Mouse (Mus musculus) adrenal gland, postnatal 10 days (tissue): ENCODE measurements around the gene Tmem218. TPM values are rescaled to one million over a fixed set of nuclear protein-coding genes. Genes with fewer than 3 reads are reported as not detected.

Source experiments
- DNase-seq: peaks from one replicate; pipeline ENCODE4 v3.0.0; 2021; ENCODE audit warnings: mixed read lengths
- long read RNA-seq, 2 experiments: library from polyadenylated mRNA; stranded (forward); transcript quantifications; one replicate each; pipeline ENCODE4 v2.0.0; 2021
- total RNA-seq, 2 experiments: library from RNA; stranded (reverse); gene quantifications; 2 replicates each; pipeline ENCODE4 v1.2.3; 2021

The Tmem218 gene
- 1 to 10 TPM; 5.8 to 7.3 TPM for total RNA-seq
- long read RNA-seq, experiment 1, transcript Tmem218-201 (4 exons, 2,619 nt): major isoform, 16 of 20 reads
- long read RNA-seq, experiment 1, partial matches to known transcripts: 1 of 20 reads
- long read RNA-seq, experiment 1, other reads (novel, unspliced or antisense): 3 of 20 reads
- long read RNA-seq, experiment 2, transcript Tmem218-201 (4 exons, 2,619 nt): major isoform, 14 of 21 reads
- long read RNA-seq, experiment 2, partial matches to known transcripts: 6 of 21 reads
- long read RNA-seq, experiment 2, other reads (novel, unspliced or antisense): 1 of 21 reads

DNA sequence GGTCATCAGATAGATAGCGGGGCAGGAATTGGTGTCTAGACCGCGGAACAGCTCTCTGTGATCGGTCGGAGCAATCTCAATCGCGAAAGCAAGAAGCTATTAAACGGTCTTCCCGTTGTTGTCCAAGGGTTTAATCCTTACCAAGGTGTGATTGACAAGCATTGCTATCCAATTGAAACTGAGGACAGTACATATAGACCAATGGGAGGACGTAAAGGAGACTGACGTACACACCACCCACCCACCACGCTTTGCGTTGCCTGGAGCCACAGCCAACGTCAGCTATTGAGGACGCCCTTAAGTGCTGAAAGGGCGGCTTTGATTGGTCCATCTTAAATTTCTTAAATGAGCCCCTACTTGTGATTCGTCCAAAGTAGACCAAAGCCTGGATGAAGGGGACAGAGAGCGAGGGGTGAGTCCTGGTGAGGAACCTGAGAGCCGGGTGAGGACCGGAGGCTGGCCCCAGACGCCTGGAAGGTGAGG, at the start of gene Tmem218:
Tmem218 (plus strand) TSS at position 295 of the 483 bp plus-strand sequence.
- DNase-seq: peak; percentile 90

- no peak for DNase-seq
These were observed 47.3 kb upstream of the Tmem218 start for GRCm38 (mm10) chr9:37160686-37161085.

- DNase-seq: no peak
These were observed 41.1 kb upstream of the Tmem218 start for GRCm38 (mm10) chr9:37166899-37167298.

- no peak for DNase-seq
These were observed 34.6 kb upstream of the Tmem218 start for GRCm38 (mm10) chr9:37173376-37173775.

DNA sequence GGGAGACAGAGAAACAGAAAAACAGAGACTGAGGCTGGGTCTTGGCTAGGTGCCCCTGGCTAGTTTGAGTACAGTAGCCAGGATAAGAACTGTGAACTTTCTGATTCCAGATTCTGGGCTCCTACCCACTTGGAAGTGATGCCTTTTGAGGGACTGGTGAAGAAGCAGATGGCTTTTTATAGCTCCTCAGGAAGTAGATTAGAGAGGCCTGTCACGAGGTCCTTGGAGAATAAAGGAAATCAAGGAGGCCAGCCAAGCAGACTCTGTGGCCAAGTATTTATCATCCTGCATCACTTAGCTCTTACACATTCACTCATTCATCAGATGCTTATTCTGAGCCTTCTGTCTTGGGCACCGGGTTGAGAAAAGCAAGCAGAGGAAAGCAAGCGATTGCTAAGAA, 32.0 kb upstream of the Tmem218 start:
- DNase-seq: no peak

DNA sequence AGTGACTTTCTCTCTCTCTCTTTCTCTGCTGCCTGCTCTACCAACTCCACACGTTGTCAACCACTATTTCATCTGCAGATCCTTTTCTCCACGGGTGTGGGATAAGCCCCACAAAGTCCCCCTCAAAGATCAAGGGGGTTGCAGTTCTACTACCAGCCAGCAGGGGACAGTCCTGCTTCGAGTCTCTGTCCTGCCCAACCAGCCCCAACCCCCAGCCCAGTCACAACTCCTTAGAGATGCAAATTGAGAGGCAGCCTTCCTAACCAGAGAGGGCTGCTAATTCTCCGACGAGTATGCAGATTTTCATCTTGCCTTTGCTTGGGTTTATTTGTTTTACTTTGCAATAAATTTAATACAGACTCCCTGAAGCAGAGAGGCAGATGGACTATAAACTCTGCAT, 30.9 kb upstream of the Tmem218 start:
- peak; percentile 73 for DNase-seq

- no peak for DNase-seq
These were observed 30.5 kb upstream of the Tmem218 start for GRCm38 (mm10) chr9:37177551-37177950.

DNA sequence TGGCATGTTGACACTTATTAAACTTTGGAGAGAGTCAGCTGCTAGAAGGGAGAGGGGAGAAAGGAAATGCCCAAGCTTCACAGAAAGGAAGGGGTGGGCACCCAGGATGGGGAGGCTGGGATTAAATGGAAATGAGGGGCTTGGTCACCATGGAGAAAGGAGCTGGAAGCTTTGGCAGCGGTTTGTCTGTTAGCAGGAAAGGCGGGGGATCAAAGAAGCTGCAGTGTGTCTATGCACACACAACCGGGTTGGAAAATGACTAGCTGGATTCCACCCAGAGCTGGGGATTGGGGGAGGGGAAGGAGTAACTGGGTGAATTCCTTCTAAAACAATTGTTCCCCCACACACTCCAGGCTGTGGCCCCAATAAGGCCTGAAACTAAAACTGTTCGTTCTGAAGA, 29.1 kb upstream of the Tmem218 start:
- DNase-seq: no peak

DNA sequence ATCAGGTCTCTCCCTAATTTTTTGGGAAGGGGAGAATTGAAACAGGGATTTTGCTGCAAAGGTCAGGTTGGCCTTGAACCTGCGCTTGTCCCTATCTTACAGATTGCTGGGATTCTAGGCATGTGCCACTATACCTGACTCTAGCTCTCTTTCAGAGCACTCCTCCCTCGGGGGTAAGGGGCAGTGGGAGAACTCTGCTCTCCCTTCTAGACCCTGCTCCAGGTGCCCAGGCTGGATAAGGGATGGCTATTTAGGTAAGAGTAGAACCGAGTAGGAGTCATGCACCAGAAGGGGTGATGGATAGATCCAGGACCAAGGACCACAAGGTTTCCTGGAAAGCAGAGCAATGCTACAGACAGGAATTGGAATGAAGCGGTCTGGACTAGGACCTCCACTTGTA, 28.4 kb upstream of the Tmem218 start:
- no peak for DNase-seq

DNA sequence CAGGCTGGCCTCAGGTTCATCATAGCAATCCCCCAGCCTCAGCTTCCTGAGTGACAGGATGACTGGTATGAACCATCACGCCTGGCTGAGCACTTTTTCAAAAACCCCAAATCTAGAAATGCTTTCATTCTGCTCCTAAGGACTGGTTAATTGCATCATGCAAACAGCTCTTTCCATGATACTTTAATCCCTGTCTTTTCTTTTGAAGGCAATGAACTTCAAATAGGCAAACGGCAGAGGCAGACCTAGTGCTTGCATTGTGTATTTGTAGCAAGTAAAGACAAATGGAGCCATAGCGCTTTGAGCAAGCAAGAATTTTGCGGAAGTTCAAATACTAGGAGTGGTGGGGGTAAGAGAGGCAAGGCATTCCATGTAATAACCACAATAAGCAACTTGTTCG, 26.4 kb upstream of the Tmem218 start:
- no peak for DNase-seq

GRCm38 (mm10) chr9:37183176-37183575, 24.8 kb upstream of the Tmem218 start:
- peak; percentile 18 for DNase-seq

DNA sequence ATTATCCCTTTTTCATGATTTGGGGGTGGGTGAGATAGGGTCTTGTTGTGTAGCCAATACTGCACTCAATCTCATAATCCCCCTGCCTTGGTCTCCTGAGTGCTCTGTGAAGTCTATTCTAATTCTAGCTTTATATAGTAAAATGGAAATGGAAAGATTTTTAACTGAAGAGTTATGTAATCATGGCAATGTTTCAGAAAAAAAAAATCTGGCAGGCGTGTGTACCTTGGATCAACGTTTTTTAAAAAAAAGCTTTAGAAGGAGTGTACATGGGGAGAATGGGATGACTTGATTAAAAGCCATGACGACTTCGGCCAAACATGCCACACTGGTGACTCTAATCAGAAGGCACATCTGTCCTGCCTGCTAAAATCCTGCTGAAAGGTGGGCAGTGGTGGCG, 20.6 kb upstream of the Tmem218 start:
- no peak for DNase-seq

DNA sequence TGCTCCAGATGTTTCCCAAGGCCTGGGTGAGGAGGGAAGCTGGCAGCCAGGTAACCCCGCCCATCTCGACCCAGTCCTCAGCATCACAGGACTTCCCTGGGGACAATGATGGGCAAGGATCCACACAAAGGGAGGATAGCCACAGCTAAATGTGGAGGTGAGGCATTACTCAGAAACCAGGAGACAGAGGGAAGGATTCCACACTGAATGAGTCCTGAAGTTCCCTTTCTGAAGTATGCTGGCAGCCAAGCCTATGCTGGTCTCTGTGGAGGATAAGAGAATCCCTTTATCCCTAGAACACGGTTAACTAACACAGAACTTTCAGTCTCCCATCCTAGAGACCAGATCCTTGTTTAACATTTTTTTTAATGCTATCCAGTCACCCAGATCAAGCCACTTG, 20.0 kb upstream of the Tmem218 start:
- no peak for DNase-seq

DNA sequence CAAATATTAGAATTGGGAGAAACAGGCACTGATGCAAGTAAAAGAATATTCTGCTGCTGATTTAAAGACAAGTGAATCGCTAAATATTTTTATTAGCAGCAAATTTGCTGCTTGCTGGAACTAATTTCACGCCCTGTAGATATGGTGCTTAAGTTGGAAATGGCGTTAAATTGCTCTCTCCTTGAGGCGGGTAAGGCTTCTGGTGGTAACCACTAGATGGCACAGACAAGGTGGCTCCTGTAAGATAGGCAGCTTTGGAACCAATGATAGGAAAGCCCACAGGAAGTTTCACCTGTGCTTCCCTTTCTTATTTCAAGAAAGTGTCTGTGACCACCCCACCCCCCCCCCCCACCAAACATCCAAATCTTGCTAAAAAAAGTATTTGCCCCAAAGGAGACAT, 11.0 kb upstream of the Tmem218 start:
- no peak for DNase-seq

GRCm38 (mm10) chr9:37200414-37200813, 7.6 kb upstream of the Tmem218 start:
- DNase-seq: no peak

GRCm38 (mm10) chr9:37203884-37204283, 4.1 kb upstream of the Tmem218 start:
- no peak for DNase-seq

DNA sequence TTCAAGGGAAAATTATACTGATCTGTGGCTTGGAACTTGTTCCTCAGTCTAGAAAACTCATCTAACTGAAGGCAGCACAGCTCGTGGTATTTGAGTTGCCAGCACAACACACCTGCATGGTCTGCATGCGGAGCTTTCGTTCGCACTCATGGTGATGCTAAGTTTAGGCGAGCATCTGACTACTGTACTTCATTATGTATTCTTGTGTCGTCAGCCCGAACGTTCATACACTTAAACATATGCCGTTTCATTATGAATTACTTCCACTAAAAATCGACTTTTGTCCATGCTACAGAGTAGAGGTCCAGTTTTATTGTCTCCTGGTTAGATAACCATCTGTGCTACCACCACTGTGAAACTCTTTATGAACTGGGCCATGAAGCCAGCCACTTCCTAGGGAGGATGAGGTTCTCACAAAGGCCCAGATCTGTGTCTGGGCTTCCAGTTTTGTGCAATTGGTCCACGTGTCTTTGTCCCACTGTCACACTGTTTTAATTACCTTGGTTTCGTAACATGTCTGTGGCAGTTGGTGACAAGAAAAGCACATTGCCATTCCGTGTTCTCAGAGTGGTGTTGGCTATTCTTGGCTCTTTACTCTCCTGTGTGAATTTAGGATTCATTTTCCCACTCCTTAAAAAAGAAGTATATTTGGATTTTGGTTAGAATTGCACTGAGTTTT, 5.2 kb downstream of the Tmem218 start:
- no peak for DNase-seq

DNA sequence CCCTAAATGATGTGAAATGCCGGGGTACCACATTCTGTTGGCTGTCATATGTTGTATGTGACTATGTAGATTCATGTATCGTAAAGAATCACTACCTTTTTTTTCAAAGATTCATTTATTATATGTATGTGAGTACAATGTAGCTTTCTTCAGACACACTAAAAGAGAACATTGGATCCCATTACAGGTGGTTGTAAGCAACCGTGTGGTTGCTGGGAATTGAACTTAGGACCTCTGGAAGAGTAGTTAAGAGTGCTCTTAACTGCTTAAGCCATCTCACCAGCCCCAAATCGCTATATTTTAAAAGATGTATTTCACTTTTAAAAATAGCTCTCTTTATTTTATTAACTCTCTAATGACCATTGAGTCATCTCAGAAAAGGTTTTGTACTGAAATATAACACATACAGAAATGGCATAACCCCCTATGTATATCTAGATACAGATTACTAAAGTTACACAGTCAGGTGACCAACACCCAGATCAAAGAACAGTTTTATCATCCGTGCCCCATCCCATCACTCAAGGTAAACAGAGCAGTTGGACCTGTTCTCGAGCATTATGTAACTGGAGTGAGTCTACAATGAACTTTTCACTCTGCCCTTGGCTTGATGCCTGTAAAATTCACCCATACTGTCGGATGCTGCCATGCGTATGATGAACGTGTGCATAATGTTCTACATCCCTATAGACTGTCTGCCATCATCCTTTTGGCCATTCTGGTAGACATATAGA, 6.5 kb downstream of the Tmem218 start:
- DNase-seq: no peak

DNA sequence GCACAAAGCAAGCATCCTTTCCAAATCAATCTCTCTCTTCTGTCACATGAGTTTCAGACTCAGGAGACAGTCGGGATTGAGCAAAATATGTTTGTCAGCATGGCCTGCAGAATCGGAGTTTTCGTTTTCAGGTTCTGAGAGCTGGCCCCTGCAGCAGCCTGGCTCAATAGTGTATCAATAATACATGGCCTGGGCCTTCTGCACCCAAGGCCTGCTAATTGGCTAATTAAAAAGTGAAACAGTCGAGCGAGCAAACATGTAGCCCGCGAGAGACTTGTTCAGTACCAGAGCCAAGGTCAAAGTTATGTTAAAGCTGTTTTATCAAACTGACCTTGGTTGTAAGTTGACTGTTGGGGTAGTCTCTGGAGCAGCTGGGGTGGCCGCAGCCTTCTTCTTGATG, 12.7 kb downstream of the Tmem218 start:
- DNase-seq: no peak

DNA sequence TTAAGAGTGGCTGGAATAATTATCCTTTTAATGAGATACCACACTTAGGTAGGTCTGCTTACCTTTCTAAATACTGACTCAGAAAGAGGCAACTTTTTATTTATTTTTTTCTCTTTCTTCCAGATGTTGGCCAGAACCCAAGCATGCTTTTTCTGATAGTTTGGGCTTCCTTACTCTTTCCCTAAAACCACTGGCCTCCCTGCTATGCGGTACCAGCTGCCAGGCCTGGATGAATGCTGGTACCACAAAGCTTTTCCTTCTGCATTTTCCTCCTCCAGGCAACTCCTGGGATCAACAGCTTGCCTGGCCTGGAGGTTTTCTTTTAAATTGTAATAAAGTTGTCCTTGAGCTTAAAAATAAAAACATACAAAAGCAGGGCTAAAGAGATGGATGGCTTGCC, 17.6 kb downstream of the Tmem218 start:
- no peak for DNase-seq

GRCm38 (mm10) chr9:37229880-37230325, 21.9 kb downstream of the Tmem218 start:
- DNase-seq: peak; percentile 71

DNA sequence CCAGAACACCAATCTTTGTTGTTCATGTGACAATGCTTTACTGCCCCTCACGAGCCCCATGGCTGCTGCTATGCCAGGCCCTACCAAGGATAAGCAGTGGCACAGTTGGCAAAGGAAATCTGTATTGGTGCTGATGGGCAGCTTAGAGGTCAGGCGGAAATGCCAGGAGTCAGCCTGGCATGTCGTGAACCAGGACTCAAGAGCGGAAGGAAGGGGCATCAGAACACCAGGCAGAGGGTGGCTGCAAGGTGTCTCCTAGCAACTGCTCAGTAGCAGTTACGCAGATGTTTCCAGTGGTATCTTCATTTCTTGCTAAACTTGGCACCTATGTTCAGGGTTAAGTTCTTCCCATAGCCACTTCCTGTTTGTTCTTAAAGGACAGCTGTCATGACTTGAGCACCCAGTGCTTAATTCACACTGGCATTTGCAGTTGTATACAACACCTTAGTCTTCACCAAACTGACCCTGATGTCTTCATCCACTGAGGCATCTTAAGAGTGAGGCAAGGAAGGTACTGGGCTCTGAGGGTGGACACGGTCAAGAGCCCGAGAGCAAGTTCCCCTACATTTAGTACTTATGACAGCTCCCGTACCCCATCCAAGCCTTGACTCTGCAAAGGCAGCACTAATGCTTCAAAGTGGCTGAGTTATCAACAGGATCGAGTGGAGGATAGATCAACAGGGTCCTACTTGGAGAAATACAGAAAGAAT, 22.6 kb downstream of the Tmem218 start:
- no peak for DNase-seq
